Mouse (Mus musculus) left cerebral cortex, adult 6 months (tissue): ENCODE data around the gene Fbxw26. TPM values are rescaled to one million over a fixed set of nuclear protein-coding genes. Genes with fewer than 3 reads are reported as not detected.

Experiments
- long read RNA-seq, 2 experiments: library from polyadenylated mRNA; unstranded; transcript quantifications; one replicate each; pipeline ENCODE4 v2.0.0; 2019 to 2020
- polyA plus RNA-seq: library from polyadenylated mRNA; unstranded; fragments of <200 nt; fragmentation: Nextera tagmentation; gene quantifications from 2 replicates; pipeline ENCODE4 v1.2.3, GENCODE M21; 2021

Gene Fbxw26
- polyA plus RNA-seq: not detected in 2 replicates
- long read RNA-seq, experiment 1: 0 reads
- long read RNA-seq, experiment 2: 0 reads

GRCm38 (mm10) chr9:109745989-109746388, at the start of gene Fbxw26:
Gene Fbxw26 (minus strand): TSS chr9:109746089.

DNA sequence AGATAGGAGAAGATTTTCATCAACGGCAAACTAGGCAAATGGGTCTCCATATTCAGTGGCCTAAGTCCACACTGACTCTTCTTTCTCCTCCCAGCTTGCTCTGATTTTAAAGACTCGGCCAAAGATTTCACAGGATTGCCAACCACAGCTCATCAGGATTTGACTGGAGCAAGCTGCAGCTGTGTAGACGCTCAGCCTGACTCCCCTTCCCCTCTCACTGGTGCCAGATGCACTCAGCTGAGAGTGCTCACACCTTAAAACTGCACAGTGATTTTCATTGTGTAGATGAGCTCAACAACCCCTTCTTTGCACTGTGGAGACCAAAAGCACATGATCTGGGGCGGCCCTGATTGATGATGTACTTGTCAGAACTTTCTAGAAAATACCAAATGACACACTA, 44.7 kb upstream of the Fbxw26 start, which contains the start of gene Fbxw27:
Gene Fbxw27, minus strand, starts transcription at position 101 of the 400 bp plus-strand sequence.

GRCm38 (mm10) chr9:109702600-109702999, 43.3 kb downstream of the Fbxw26 start, which contains the start of gene Fbxw18:
Gene Fbxw18 (minus strand): TSS chr9:109702700.

Other genes starting within 250 kb of the Fbxw26 start
- 0.13 TPM in 1 of 2 replicates, not detected in the other for gene Fbxw15, start 177.8 kb downstream of the Fbxw26 start, polyA plus RNA-seq
- not detected in 2 replicates for gene Fbxw24, start 120.0 kb downstream of the Fbxw26 start, polyA plus RNA-seq
- gene Fbxw25, start 81.4 kb downstream of the Fbxw26 start, polyA plus RNA-seq: not detected in 2 replicates
- gene Fbxw18, start 43.4 kb downstream of the Fbxw26 start, polyA plus RNA-seq: not detected in 2 replicates
- gene Fbxw27, start 44.6 kb upstream of the Fbxw26 start, polyA plus RNA-seq: not detected in 2 replicates
- 2.4 and 6.2 TPM in 2 replicates for gene Spink8, start 66.2 kb upstream of the Fbxw26 start, polyA plus RNA-seq
- 12.6 and 12.9 TPM in 2 replicates for gene Nme6, start 86.7 kb upstream of the Fbxw26 start, polyA plus RNA-seq
- not detected in 2 replicates for gene Camp, start 103.5 kb upstream of the Fbxw26 start, polyA plus RNA-seq
- 1.9 and 2.7 TPM in 2 replicates for gene Cdc25a, start 129.5 kb upstream of the Fbxw26 start, polyA plus RNA-seq
- gene Map4, start 185.4 kb upstream of the Fbxw26 start, polyA plus RNA-seq: 227 and 259 TPM in 2 replicates